Mouse (Mus musculus): ENCODE data around the gene Spata6. TPM values are rescaled to one million over a fixed set of nuclear protein-coding genes. Genes with fewer than 3 reads are reported as not detected.

The Spata6 gene
- total RNA-seq, 2 experiments from 2014 or later = 2.6 to 3.1 TPM

- Histone ChIP-seq H3K4me3 (no peak overlapping the region), H3K27ac (no peak overlapping the region)
- TF ChIP-seq CTCF (IDR thresholded peaks at IDR 0.05) = no peak
- DNase-seq = no peak
- intact Hi-C loops (cut with DNase I) = no loop called here
These were observed 15.7 kb upstream of the Spata6 start for GRCm38 (mm10) chr4:111704126-111704525.

DNA sequence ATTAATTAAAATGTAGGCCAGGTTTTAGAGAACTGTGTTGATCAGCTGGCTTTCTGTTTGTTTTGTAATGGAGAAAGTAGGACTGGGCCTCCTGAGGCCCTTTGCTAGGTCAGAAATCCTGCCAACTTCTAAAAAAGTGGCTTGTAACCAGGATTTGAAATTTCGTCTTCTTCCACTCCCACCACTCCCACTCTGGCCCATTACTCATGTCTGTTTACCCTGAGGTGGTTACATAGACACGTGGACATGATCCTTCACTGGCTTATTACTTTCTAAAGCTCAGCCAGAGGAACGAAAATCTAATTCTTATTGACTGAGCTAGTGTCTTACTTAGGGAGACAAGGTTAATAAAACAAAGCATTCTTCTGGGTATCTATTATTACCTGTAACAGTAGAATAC lies 14.8 kb upstream of the Spata6 start:
- DNase-seq = no peak
- Histone ChIP-seq H3K27ac (no peak overlapping the region), H3K4me3 (no peak overlapping the region)
- no peak for TF ChIP-seq CTCF (IDR thresholded peaks at IDR 0.05)
- intact Hi-C loops (cut with DNase I) = no loop called here

DNA sequence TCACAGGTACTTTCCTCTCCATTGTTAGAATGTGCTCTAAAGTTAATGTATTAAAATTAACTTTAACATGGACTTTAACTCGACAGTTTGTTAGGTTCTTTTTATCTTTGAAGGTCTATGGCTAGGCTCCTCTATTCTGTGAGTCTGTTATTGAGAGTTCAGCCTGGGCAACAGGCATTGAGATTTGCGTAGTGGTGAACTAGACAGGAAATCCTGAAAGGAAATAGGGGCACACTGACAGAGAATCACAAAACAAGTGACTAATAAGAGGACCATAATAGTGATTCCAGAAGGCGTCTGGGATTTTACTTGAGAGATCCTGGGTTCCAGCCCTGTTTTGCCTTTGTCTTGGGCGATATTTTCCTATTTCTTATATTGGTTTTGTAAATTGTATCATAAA lies 488 bp upstream of the Spata6 start:
- Histone ChIP-seq H3K27ac (peak overlapping the region; percentile 87), H3K4me3 (peak overlapping the region; percentile 87)
- intact Hi-C loops (cut with DNase I) = no loop called here
- TF ChIP-seq CTCF (IDR thresholded peaks at IDR 0.05) = no peak
- no peak for DNase-seq

DNA sequence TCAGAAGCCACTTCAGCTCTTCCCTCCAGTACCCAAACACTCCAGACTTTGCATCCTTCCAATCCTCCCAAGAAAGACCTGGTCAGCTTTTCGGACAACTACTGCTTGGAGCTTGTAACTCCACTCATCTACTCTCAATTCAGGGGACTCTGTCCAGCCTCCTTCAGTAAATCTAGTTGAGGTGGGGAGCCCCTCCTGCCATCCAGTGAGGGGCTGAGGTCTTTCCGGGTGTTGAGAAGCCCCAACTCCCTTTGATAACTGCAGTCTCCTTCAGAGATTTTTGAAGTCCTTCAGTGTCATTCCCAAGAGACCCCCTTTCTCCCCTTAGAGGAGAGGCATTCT lies 849 bp downstream of the Spata6 start:
- TF ChIP-seq CTCF (IDR thresholded peaks at IDR 0.05) = no peak
- Histone ChIP-seq H3K4me3 (peak overlapping the region; percentile 87), H3K27ac (peak overlapping the region; percentile 87)
- intact Hi-C loops (cut with DNase I) = no loop called here
- no peak for DNase-seq

DNA sequence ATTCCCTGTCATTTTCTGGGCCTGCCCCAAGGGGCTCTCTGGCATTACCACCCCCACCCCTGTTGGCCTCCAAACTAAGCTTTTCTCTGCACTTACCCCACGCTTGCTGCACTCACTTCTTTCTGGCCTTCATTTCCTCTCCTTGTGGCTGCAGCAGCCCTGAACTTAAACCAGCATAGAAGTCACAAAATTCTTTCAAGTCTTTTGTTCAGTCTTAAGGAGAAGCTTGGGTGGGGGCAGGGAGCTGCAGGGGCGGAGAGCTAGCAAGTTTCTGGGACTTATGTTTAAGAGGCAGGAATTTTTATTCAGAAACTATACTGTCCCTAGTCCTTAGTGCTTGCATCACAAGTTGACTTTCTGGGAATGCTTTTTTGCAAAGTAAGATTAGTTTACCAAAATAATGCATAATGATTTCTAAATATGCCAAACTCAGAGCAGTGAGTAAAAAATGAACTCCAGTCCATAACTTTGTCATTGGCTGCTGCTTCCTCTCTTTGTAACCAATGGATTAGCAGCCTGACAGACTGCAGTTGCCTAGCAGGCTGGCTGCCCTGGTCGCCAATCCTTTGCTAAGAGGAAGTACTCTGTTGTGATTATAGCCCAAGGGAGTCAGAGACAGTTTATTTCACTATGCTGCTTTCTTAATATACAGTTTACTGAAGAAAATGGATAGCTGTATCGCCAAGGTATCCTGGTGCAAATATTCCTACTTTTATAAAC lies 1.5 kb downstream of the Spata6 start:
- H3K27ac ChIP-seq = peak overlapping the region; percentile 87
- TF ChIP-seq CTCF (IDR thresholded peaks at IDR 0.05) = no peak
- peak; percentile 24 for DNase-seq
- peak overlapping the region; percentile 87 for H3K4me3 ChIP-seq
- intact Hi-C loops (cut with DNase I) = no loop called here

GRCm38 (mm10) chr4:111737551-111737950 lies 17.8 kb downstream of the Spata6 start:
- intact Hi-C loops (cut with DNase I) = no loop called here
- no peak for DNase-seq
- Histone ChIP-seq H3K27ac (no peak overlapping the region), H3K4me3 (no peak overlapping the region)
- no peak for TF ChIP-seq CTCF (IDR thresholded peaks at IDR 0.05)

DNA sequence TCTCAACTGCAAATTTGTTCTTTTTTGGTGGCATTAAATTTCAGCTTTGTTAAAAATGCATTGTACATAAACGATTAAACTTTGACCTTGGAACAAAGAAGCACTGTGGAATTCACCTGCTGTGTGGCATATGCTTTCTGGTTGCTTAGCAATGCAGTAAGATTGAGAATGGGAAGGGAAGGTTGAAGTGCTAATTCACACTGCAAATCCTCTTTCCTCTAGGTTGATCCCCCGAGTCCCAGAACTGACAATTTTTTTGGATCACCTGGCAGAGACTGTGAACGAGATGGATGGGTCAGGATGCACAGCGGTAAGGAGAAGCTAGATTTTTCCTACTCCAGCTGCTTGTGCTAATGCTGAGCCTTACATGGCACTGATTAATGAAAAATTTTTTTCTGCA lies 60.7 kb downstream of the Spata6 start:
- intact Hi-C loops (cut with DNase I) = no loop called here
- DNase-seq = no peak
- no peak for TF ChIP-seq CTCF (IDR thresholded peaks at IDR 0.05)
- Histone ChIP-seq H3K4me3 (no peak overlapping the region), H3K27ac (no peak overlapping the region)

DNA sequence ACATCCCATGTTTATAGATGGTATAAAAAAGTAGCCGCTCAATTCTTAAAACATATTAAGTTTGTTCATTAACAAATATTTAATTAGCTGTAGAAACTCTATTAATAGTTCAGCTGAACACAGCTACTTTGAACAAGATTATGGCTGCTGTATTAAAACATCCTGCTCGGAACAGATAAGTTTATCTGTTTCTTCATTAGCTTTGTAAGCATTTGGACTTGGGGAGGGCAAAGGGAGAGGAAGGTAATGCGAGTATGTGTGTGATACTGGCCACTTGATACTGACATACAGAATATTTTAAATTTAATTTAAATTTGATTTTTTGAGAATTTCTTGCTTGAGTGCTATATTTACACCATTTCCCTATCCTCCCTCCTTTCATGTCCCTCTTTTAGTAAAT lies 80.1 kb downstream of the Spata6 start:
- DNase-seq = no peak
- intact Hi-C loops (cut with DNase I) = no loop called here
- Histone ChIP-seq H3K4me3 (no peak overlapping the region), H3K27ac (no peak overlapping the region)
- TF ChIP-seq CTCF (IDR thresholded peaks at IDR 0.05) = no peak

GRCm38 (mm10) chr4:111803164-111803563 lies 83.4 kb downstream of the Spata6 start:
- peak; percentile 21; the same call in 1 of the 2 replicates for TF ChIP-seq CTCF (IDR thresholded peaks at IDR 0.05)
- intact Hi-C loops (cut with DNase I) = no loop called here
- Histone ChIP-seq H3K27ac (no peak overlapping the region), H3K4me3 (no peak overlapping the region)
- no peak for DNase-seq

DNA sequence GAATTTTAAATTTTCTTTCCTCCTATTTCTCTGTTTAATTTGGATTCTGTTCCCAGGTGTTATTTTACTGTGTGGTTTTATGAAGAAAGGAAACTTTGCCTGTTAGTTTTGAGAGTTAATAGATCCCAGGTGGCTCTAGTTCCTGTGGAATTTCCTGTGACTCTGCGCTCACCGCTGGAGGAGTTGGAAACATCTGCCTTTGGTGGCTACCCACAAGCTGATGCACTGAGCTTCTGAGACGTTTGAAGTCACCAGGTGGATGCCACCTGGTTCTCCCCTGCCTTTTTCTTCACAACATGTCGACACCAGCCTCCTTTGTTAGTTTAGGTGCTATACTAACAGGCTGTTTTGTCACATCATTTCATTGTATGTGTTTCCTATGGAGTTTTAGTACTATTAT lies 97.7 kb downstream of the Spata6 start:
- DNase-seq = no peak
- no peak overlapping the region for H3K27ac ChIP-seq
- intact Hi-C loops (cut with DNase I) = no loop called here
- H3K4me3 ChIP-seq = no peak overlapping the region
- no peak for TF ChIP-seq CTCF (IDR thresholded peaks at IDR 0.05)

GRCm38 (mm10) chr4:111838882-111839281 lies 119.1 kb downstream of the Spata6 start:
- no peak overlapping the region for H3K4me3 ChIP-seq
- no peak overlapping the region for H3K27ac ChIP-seq
- DNase-seq = no peak
- TF ChIP-seq CTCF (IDR thresholded peaks at IDR 0.05) = no peak
- intact Hi-C loops (cut with DNase I) = no loop called here

GRCm38 (mm10) chr4:111852626-111853025 lies 132.8 kb downstream of the Spata6 start:
- TF ChIP-seq CTCF (IDR thresholded peaks at IDR 0.05) = no peak
- H3K27ac ChIP-seq = no peak overlapping the region
- no peak overlapping the region for H3K4me3 ChIP-seq
- no peak for DNase-seq
- intact Hi-C loops (cut with DNase I) = no loop called here

DNA sequence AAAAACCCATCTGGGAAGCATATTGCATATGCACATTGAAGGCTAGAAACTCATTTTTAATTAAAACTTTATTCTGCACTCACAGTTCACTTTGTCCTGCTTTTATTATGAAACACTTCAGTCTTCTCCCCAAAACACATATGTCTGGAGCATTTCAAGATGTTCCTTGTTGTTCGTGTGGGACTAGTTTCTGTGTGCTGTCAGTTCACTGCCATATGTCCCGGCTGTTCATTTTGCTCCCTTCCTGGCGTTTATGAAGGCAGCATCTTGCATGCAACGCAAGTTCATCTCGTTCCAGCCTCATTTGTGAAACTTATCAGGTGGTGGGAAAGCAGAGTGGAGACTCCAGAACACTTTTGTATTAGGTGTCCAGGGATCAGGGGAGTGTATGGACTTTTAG lies 146.9 kb downstream of the Spata6 start:
- TF ChIP-seq CTCF (IDR thresholded peaks at IDR 0.05) = no peak
- Histone ChIP-seq H3K27ac (no peak overlapping the region), H3K4me3 (no peak overlapping the region)
- no peak for DNase-seq
- intact Hi-C loops (cut with DNase I) = no loop called here

GRCm38 (mm10) chr4:111867743-111868401 lies 148.1 kb downstream of the Spata6 start:
- Histone ChIP-seq H3K27ac (no peak overlapping the region), H3K4me3 (no peak overlapping the region)
- intact Hi-C loops (cut with DNase I) = no loop called here
- TF ChIP-seq CTCF (IDR thresholded peaks at IDR 0.05) = no peak
- peak; percentile 37 for DNase-seq

Other genes with a start within 250 kb of the Spata6 start
- gene Slc5a9, start 182.9 kb downstream of the Spata6 start, total RNA-seq (2021) = not detected
- not detected for gene Skint8, start 199.4 kb downstream of the Spata6 start, total RNA-seq (2021)